Mouse (Mus musculus) spleen, adult 2 months (tissue): ENCODE results near the gene Sestd1.

Experiments
- CTCF ChIP-seq: fragments of 200-500 bp; IDR thresholded peaks from 2 replicates; pipeline ENCODE4 v1.5.1; 2011; ENCODE audit warnings: mild to moderate bottlenecking, inconsistent platforms; ENCODE audit not compliant: insufficient read depth, insufficient read length, insufficient replicate concordance; ENCODE audit errors: extremely low read depth
- POLR2A ChIP-seq: fragments of 200-500 bp; IDR thresholded peaks from 2 replicates; pipeline ENCODE4 v1.6.1; 2011; ENCODE audit warnings: low read depth, low read length, inconsistent platforms

- TF ChIP-seq CTCF (no peak), POLR2A (no peak)
These were observed 122.8 kb downstream of the Sestd1 start for GRCm38 (mm10) chr2:77157546-77157945.
